ENCODE assay signal across 7 mouse cellular contexts in genomic region chr10:75931311-75931710, GRCm38 (mm10). TPM values are rescaled to one million over a fixed set of nuclear protein-coding genes. Genes with fewer than 3 reads are reported as not detected.
DNase-seq lines count a peak whose midpoint lies in the region; ATAC-seq and TF ChIP-seq lines count a peak whose summit lies in the region.

No protein-coding gene starts in this region.

- H3K36me3 ChIP-seq in lung, embryonic 14.5 days (ENCODE audit: insufficient read depth): peaks cover 17% of the 10 kb centered on the region
- H3K36me3 ChIP-seq in forebrain, embryonic 15.5 days: no peaks in the 10 kb centered on the region
- peaks cover 22% of the 10 kb centered on the region for H3K36me3 ChIP-seq in limb, embryonic 12.5 days
- 0 out of 2 replicates have a peak, but pooled peaks cover 8% of the 10 kb centered on the region for H3K36me3 ChIP-seq in stomach, embryonic 15.5 days

- H3K9me3 ChIP-seq in lung, embryonic 14.5 days (ENCODE audit: low read depth, low read length): no peaks in the 10 kb centered on the region
- H3K9me3 ChIP-seq in forebrain, embryonic 15.5 days: no peaks in the 10 kb centered on the region
- no peaks in the 10 kb centered on the region for H3K9me3 ChIP-seq in limb, embryonic 12.5 days
- no peaks in the 10 kb centered on the region for H3K9me3 ChIP-seq in stomach, embryonic 15.5 days

- H3K4me1 ChIP-seq in lung, embryonic 14.5 days (ENCODE audit: insufficient read depth): peaks cover 19% of the 10 kb centered on the region
- H3K4me1 ChIP-seq in forebrain, embryonic 15.5 days: peaks cover 41% of the 10 kb centered on the region
- H3K4me1 ChIP-seq in limb, embryonic 12.5 days (replicated peaks): peaks cover 47% of the 10 kb centered on the region
- peaks cover 38% of the 10 kb centered on the region for H3K4me1 ChIP-seq in stomach, embryonic 15.5 days

- no peak for ATAC-seq in lung, embryonic 14.5 days (ENCODE audit: insufficient read depth)
- no peak; the same call in 1 of the 2 replicates for ATAC-seq in forebrain, embryonic 15.5 days (replicated peaks)
- no peak for ATAC-seq in limb, embryonic 12.5 days (ENCODE audit: insufficient number of reproducible peaks, insufficient read depth, low FRiP score, low TSS enrichment, low read depth)
- ATAC-seq in stomach, embryonic 15.5 days (ENCODE audit: insufficient read depth, low FRiP score, low read depth): no peak

- 14% methylated on average over 7 of the region's 7 CpGs for WGBS in lung, embryonic 14.5 days
- 33% methylated on average over 7 of the region's 7 CpGs for WGBS in forebrain, embryonic 15.5 days
- WGBS in limb, embryonic 12.5 days: 20% methylated on average over 7 of the region's 7 CpGs
- WGBS in stomach, embryonic 15.5 days: 10% methylated on average over 7 of the region's 7 CpGs

- H3K9ac ChIP-seq in lung, embryonic 14.5 days: peak overlapping the region; percentile 79
- peak overlapping the region; percentile 77 for H3K9ac ChIP-seq in forebrain, embryonic 15.5 days (replicated peaks)
- peak overlapping the region; percentile 91 for H3K9ac ChIP-seq in limb, embryonic 12.5 days (replicated peaks)
- peak overlapping the region; percentile 58; the same call in 1 of the 2 replicates for H3K9ac ChIP-seq in stomach, embryonic 15.5 days

- H3K4me3 ChIP-seq in lung, embryonic 14.5 days (ENCODE audit: low read depth, low read length): peak overlapping the region; percentile 64
- peak overlapping the region; percentile 56 for H3K4me3 ChIP-seq in forebrain, embryonic 15.5 days
- H3K4me3 ChIP-seq in limb, embryonic 12.5 days (replicated peaks): peak overlapping the region; percentile 70
- H3K4me3 ChIP-seq in stomach, embryonic 15.5 days (replicated peaks): peak overlapping the region; percentile 55

- TF ChIP-seq CTCF in lung, embryonic 14.5 days (IDR thresholded peaks at IDR 0.05; ENCODE audit: low read depth): no peak

- no peak overlapping the region for H3K27ac ChIP-seq in lung, embryonic 14.5 days (ENCODE audit: low read depth)
- no peak overlapping the region for H3K27ac ChIP-seq in forebrain, embryonic 15.5 days (replicated peaks)
- H3K27ac ChIP-seq in limb, embryonic 12.5 days: no peak overlapping the region
- H3K27ac ChIP-seq in stomach, embryonic 15.5 days: no peak overlapping the region

- peak overlapping the region; percentile 95 for H3K4me2 ChIP-seq in lung, embryonic 14.5 days
- H3K4me2 ChIP-seq in forebrain, embryonic 15.5 days (replicated peaks): peak overlapping the region; percentile 97
- H3K4me2 ChIP-seq in limb, embryonic 12.5 days: peak overlapping the region; percentile 91
- H3K4me2 ChIP-seq in stomach, embryonic 15.5 days: peak overlapping the region; percentile 92

- H3K27me3 ChIP-seq in lung, embryonic 14.5 days (ENCODE audit: insufficient read depth, low read length): peaks cover 15% of the 10 kb centered on the region
- H3K27me3 ChIP-seq in forebrain, embryonic 15.5 days: peaks cover 5% of the 10 kb centered on the region; the same call in 1 of the 2 replicates
- peaks cover 33% of the 10 kb centered on the region for H3K27me3 ChIP-seq in limb, embryonic 12.5 days
- H3K27me3 ChIP-seq in stomach, embryonic 15.5 days (replicated peaks): 0 out of 2 replicates have a peak, but pooled peaks cover 5% of the 10 kb centered on the region

- DNase-seq in lung, embryonic 14.5 days: no peak
- DNase-seq in lung, postnatal 36 days: no peak
- DNase-seq in cerebellum, adult 9-11 months: no peak
- no peak for DNase-seq in right cerebral cortex, postnatal 14 days

RNA-seq across cellular contexts. Expression of gene Chchd10, which starts 1.6 kb away (rescaled TPM):
- polyA plus RNA-seq in lung, embryonic 14.5 days (2014; fragmentation: Nextera tagmentation; extraction: Ambion mirVana): 24.3 and 35.2 TPM in 2 replicates
- polyA plus RNA-seq in forebrain, embryonic 15.5 days (2015; fragmentation: Nextera tagmentation; extraction: Ambion mirVana): 24.8 and 24.9 TPM in 2 replicates
- polyA plus RNA-seq in limb, embryonic 12.5 days (2016; fragmentation: Nextera tagmentation; extraction: Ambion mirVana): 5.5 and 8.0 TPM in 2 replicates
- 90.5 and 101 TPM in 2 replicates for polyA plus RNA-seq in stomach, embryonic 15.5 days (2015; fragmentation: Nextera tagmentation; extraction: Ambion mirVana)

RNA-seq across cellular contexts. Expression of gene Mmp11, which starts 5.0 kb away (rescaled TPM):
- 61.8 and 61.9 TPM in 2 replicates for polyA plus RNA-seq in lung, embryonic 14.5 days (2014; fragmentation: Nextera tagmentation; extraction: Ambion mirVana)
- 19.8 and 20.3 TPM in 2 replicates for polyA plus RNA-seq in forebrain, embryonic 15.5 days (2015; fragmentation: Nextera tagmentation; extraction: Ambion mirVana)
- polyA plus RNA-seq in limb, embryonic 12.5 days (2016; fragmentation: Nextera tagmentation; extraction: Ambion mirVana): 96.8 and 107 TPM in 2 replicates
- polyA plus RNA-seq in stomach, embryonic 15.5 days (2015; fragmentation: Nextera tagmentation; extraction: Ambion mirVana): 33.4 and 42.0 TPM in 2 replicates

RNA-seq across cellular contexts. Expression of gene Gm867, which starts 9.2 kb away (rescaled TPM):
- 0.30 and 0.39 TPM in 2 replicates for polyA plus RNA-seq in lung, embryonic 14.5 days (2014; fragmentation: Nextera tagmentation; extraction: Ambion mirVana)
- polyA plus RNA-seq in forebrain, embryonic 15.5 days (2015; fragmentation: Nextera tagmentation; extraction: Ambion mirVana): 0.28 TPM in 1 of 2 replicates, not detected in the other
- polyA plus RNA-seq in limb, embryonic 12.5 days (2016; fragmentation: Nextera tagmentation; extraction: Ambion mirVana): 0.32 and 0.50 TPM in 2 replicates
- polyA plus RNA-seq in stomach, embryonic 15.5 days (2015; fragmentation: Nextera tagmentation; extraction: Ambion mirVana): 1.4 and 3.6 TPM in 2 replicates

RNA-seq across cellular contexts. Expression of gene Smarcb1, which starts 9.9 kb away (rescaled TPM):
- 199 and 219 TPM in 2 replicates for polyA plus RNA-seq in lung, embryonic 14.5 days (2014; fragmentation: Nextera tagmentation; extraction: Ambion mirVana)
- polyA plus RNA-seq in forebrain, embryonic 15.5 days (2015; fragmentation: Nextera tagmentation; extraction: Ambion mirVana): 330 and 334 TPM in 2 replicates
- polyA plus RNA-seq in limb, embryonic 12.5 days (2016; fragmentation: Nextera tagmentation; extraction: Ambion mirVana): 252 and 264 TPM in 2 replicates
- polyA plus RNA-seq in stomach, embryonic 15.5 days (2015; fragmentation: Nextera tagmentation; extraction: Ambion mirVana): 172 and 173 TPM in 2 replicates

RNA-seq across cellular contexts. Expression of gene Vpreb3, which starts 11.5 kb away (rescaled TPM):
- 0.63 and 0.87 TPM in 2 replicates for polyA plus RNA-seq in lung, embryonic 14.5 days (2014; fragmentation: Nextera tagmentation; extraction: Ambion mirVana)
- 0.42 and 0.48 TPM in 2 replicates for polyA plus RNA-seq in forebrain, embryonic 15.5 days (2015; fragmentation: Nextera tagmentation; extraction: Ambion mirVana)
- polyA plus RNA-seq in limb, embryonic 12.5 days (2016; fragmentation: Nextera tagmentation; extraction: Ambion mirVana): 0.50 and 0.71 TPM in 2 replicates
- 0.90 and 1.8 TPM in 2 replicates for polyA plus RNA-seq in stomach, embryonic 15.5 days (2015; fragmentation: Nextera tagmentation; extraction: Ambion mirVana)
